Mouse (Mus musculus) liver, embryonic 16.5 days (tissue): Measurements from ENCODE around the gene Tagap. TPM values are rescaled to one million over a fixed set of nuclear protein-coding genes. Genes with fewer than 3 reads are reported as not detected.

Experiments used
- polyA plus RNA-seq: library from polyadenylated mRNA; unstranded; fragments of >200 nt; fragmentation: Nextera tagmentation; extraction: Ambion mirVana; gene quantifications from 2 replicates; pipeline ENCODE4 v1.2.1, GENCODE M21; 2015

Tagap gene
- polyA plus RNA-seq, 1 experiment from 2014 or later = 2.7 TPM

Other genes with a start within 250 kb of the Tagap start
- gene Fndc1, start 98.7 kb upstream of the Tagap start, polyA plus RNA-seq = 0.56 and 0.72 TPM in 2 replicates
- gene Rsph3a, start 19.6 kb downstream of the Tagap start, polyA plus RNA-seq = 14.0 and 14.3 TPM in 2 replicates
- gene Gm49673, start 221.8 kb downstream of the Tagap start, polyA plus RNA-seq = not detected in 2 replicates
- 17.2 and 19.6 TPM in 2 replicates for gene Rnaset2a, start 222.1 kb downstream of the Tagap start, polyA plus RNA-seq
- gene Fgfr1op, start 239.5 kb downstream of the Tagap start, polyA plus RNA-seq = 9.3 and 9.9 TPM in 2 replicates